Mouse (Mus musculus): ENCODE results near the gene Fzr1. TPM values are rescaled to one million over a fixed set of nuclear protein-coding genes. Genes with fewer than 3 reads are reported as not detected.

Fzr1 gene
- polyA plus RNA-seq (2012; rRNA removed), result 64.1 and 71.5 TPM in 2 replicates

GRCm38 (mm10) chr10:81377793-81378552 is at the start of gene Fzr1:
Fzr1 (minus strand) TSS chr10:81378516.

GRCm38 (mm10) chr10:81392781-81393185 is 14.5 kb upstream of the Fzr1 start, which contains the start of gene Smim24:
Smim24 (plus strand) TSS chr10:81393051.

GRCm38 (mm10) chr10:81388505-81389055 is 10.3 kb upstream of the Fzr1 start, which contains the start of gene Gm48552:
Gm48552 (plus strand) TSS chr10:81389005.

GRCm38 (mm10) chr10:81383802-81384604 is 5.7 kb upstream of the Fzr1 start, which contains the start of the genes Dohh and Gm48551:
Dohh (plus strand) TSS chr10:81384428.
Gm48551 (plus strand) TSS chr10:81384466.

GRCm38 (mm10) chr10:81365672-81366476 is 12.4 kb downstream of the Fzr1 start, which contains the start of gene 4930404N11Rik:
4930404N11Rik (minus strand) TSS chr10:81365816.

GRCm38 (mm10) chr10:81356991-81357844 is 21.1 kb downstream of the Fzr1 start, which contains the start of gene Mfsd12:
Mfsd12 (plus strand) TSS chr10:81357491.

GRCm38 (mm10) chr10:81350351-81351063 is 27.8 kb downstream of the Fzr1 start, which contains the start of gene Hmg20b:
Hmg20b (minus strand) TSS chr10:81350480.

GRCm38 (mm10) chr10:81342686-81343505 is 35.4 kb downstream of the Fzr1 start, which contains the start of gene Gipc3:
Gipc3 (minus strand) TSS chr10:81343266.

GRCm38 (mm10) chr10:81328386-81328785 is 49.9 kb downstream of the Fzr1 start, which contains the start of gene Tbxa2r:
Tbxa2r (plus strand) TSS chr10:81328731.

GRCm38 (mm10) chr10:81320550-81321347 is 57.6 kb downstream of the Fzr1 start, which contains the start of gene Cactin:
Cactin (plus strand) TSS chr10:81321103.

Other genes starting within 250 kb of the Fzr1 start
- 48.3 and 79.2 TPM in 2 replicates for gene Zbtb7a, start 243.3 kb downstream of the Fzr1 start, polyA plus RNA-seq (2012; rRNA removed)
- gene Pias4, start 210.6 kb downstream of the Fzr1 start, polyA plus RNA-seq (2012; rRNA removed), result 25.3 and 28.0 TPM in 2 replicates
- gene Eef2, start 201.9 kb downstream of the Fzr1 start, polyA plus RNA-seq (2012; rRNA removed), result 532 and 619 TPM in 2 replicates
- 62.9 and 105 TPM in 2 replicates for gene Dapk3, start 195.5 kb downstream of the Fzr1 start, polyA plus RNA-seq (2012; rRNA removed)
- gene 4930442H23Rik, start 194.7 kb downstream of the Fzr1 start, polyA plus RNA-seq (2012; rRNA removed), result not detected in 2 replicates
- gene Nmrk2, start 176.5 kb downstream of the Fzr1 start, polyA plus RNA-seq (2012; rRNA removed), result 0.67 TPM in 2 replicates
- 0.15 and 0.17 TPM in 2 replicates for gene Atcay, start 147.7 kb downstream of the Fzr1 start, polyA plus RNA-seq (2012; rRNA removed)
- gene Zfr2, start 145.4 kb downstream of the Fzr1 start, polyA plus RNA-seq (2012; rRNA removed), result 5.2 and 6.0 TPM in 2 replicates
- gene Matk, start 125.6 kb downstream of the Fzr1 start, polyA plus RNA-seq (2012; rRNA removed), result 1.5 and 3.0 TPM in 2 replicates
- 75.5 and 146 TPM in 2 replicates for gene Mrpl54, start 111.6 kb downstream of the Fzr1 start, polyA plus RNA-seq (2012; rRNA removed)
- 58.9 and 73.0 TPM in 2 replicates for gene Apba3, start 111.6 kb downstream of the Fzr1 start, polyA plus RNA-seq (2012; rRNA removed)
- gene Tjp3, start 86.9 kb downstream of the Fzr1 start, polyA plus RNA-seq (2012; rRNA removed), result 85.6 and 104 TPM in 2 replicates
- 33.5 and 41.8 TPM in 2 replicates for gene Pip5k1c, start 85.6 kb downstream of the Fzr1 start, polyA plus RNA-seq (2012; rRNA removed)
- 11.9 and 14.7 TPM in 2 replicates for gene Cactin, start 57.4 kb downstream of the Fzr1 start, polyA plus RNA-seq (2012; rRNA removed)
- gene Tbxa2r, start 49.8 kb downstream of the Fzr1 start, polyA plus RNA-seq (2012; rRNA removed), result 17.8 and 29.6 TPM in 2 replicates
- gene Gipc3, start 35.2 kb downstream of the Fzr1 start, polyA plus RNA-seq (2012; rRNA removed), result 2.3 TPM in 2 replicates
- 95.3 and 125 TPM in 2 replicates for gene Hmg20b, start 28.0 kb downstream of the Fzr1 start, polyA plus RNA-seq (2012; rRNA removed)
- 11.1 and 23.8 TPM in 2 replicates for gene Mfsd12, start 21.0 kb downstream of the Fzr1 start, polyA plus RNA-seq (2012; rRNA removed)
- gene 4930404N11Rik, start 12.7 kb downstream of the Fzr1 start, polyA plus RNA-seq (2012; rRNA removed), result 229 and 346 TPM in 2 replicates
- 57.2 and 82.1 TPM in 2 replicates for gene Dohh, start 5.9 kb upstream of the Fzr1 start, polyA plus RNA-seq (2012; rRNA removed)
- 0.54 and 0.88 TPM in 2 replicates for gene Gm48551, start 6.0 kb upstream of the Fzr1 start, polyA plus RNA-seq (2012; rRNA removed)
- 1.4 and 1.7 TPM in 2 replicates for gene Gm48552, start 10.5 kb upstream of the Fzr1 start, polyA plus RNA-seq (2012; rRNA removed)
- gene Smim24, start 14.5 kb upstream of the Fzr1 start, polyA plus RNA-seq (2012; rRNA removed), result 455 and 473 TPM in 2 replicates
- gene Nfic, start 77.1 kb upstream of the Fzr1 start, polyA plus RNA-seq (2012; rRNA removed), result 27.0 and 33.0 TPM in 2 replicates
- 1.3 and 2.8 TPM in 2 replicates for gene Celf5, start 104.2 kb upstream of the Fzr1 start, polyA plus RNA-seq (2012; rRNA removed)
- gene Ncln, start 117.9 kb upstream of the Fzr1 start, polyA plus RNA-seq (2012; rRNA removed), result 147 and 177 TPM in 2 replicates
- 1.6 and 3.7 TPM in 2 replicates for gene S1pr4, start 121.6 kb upstream of the Fzr1 start, polyA plus RNA-seq (2012; rRNA removed)
- 5.4 and 9.1 TPM in 2 replicates for gene Gna15, start 145.7 kb upstream of the Fzr1 start, polyA plus RNA-seq (2012; rRNA removed)
- 64.5 and 66.0 TPM in 2 replicates for gene Gna11, start 166.7 kb upstream of the Fzr1 start, polyA plus RNA-seq (2012; rRNA removed)
- 1,576 and 2,275 TPM in 2 replicates for gene Aes, start 181.0 kb upstream of the Fzr1 start, polyA plus RNA-seq (2012; rRNA removed)
- 56.0 and 71.7 TPM in 2 replicates for gene Tle2, start 196.0 kb upstream of the Fzr1 start, polyA plus RNA-seq (2012; rRNA removed)
- gene Tle6, start 222.6 kb upstream of the Fzr1 start, polyA plus RNA-seq (2012; rRNA removed), result 10.5 and 11.4 TPM in 2 replicates
- gene BC025920, start 227.8 kb upstream of the Fzr1 start, polyA plus RNA-seq (2012; rRNA removed), result 0.14 and 0.39 TPM in 2 replicates
- 18.8 and 22.3 TPM in 2 replicates for gene Sirt6, start 249.3 kb upstream of the Fzr1 start, polyA plus RNA-seq (2012; rRNA removed)